Mouse (Mus musculus) neutrophil, adult 5-6 weeks (primary cell): ENCODE measurements around the gene Tpte. TPM values are rescaled to one million over a fixed set of nuclear protein-coding genes. Genes with fewer than 3 reads are reported as not detected.

Experiments
- ATAC-seq: fragments of 151-379, 151-347 bp; 2 replicates; pipeline ENCODE4 v1.8.0; 2017; ENCODE audit warnings: mild to moderate bottlenecking, moderate TSS enrichment; ENCODE audit not compliant: insufficient number of reproducible peaks, poor library complexity, low FRiP score, severe bottlenecking; ENCODE audit errors: extremely low read depth
- total RNA-seq: library from RNA; stranded (forward); fragments of 200-1000 nt; gene quantifications from 2 replicates; pipeline ENCODE4 v1.2.3, GENCODE M21; 2017

The Tpte gene
- total RNA-seq, 1 experiment from 2014 or later: not detected

DNA sequence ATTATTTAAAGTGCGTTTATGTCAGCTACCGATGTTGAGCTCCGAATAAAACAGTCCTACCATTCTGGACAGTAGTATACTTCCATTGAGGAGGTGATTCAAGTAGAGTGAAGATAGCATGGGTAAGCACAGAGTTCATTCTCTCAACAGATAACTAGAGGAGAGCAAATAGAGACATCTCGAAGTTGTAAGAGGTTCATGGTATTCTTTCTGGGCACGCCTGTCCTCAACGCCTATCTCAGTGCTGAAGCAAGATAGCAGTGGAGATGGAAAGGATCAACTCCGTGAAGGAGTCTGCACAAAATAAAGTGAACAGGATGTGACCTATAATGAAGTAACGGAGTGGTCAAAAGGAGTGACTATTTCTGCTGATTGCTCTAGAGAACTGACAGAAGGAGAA lies 128.7 kb downstream of the Tpte start:
- ATAC-seq: no peak

Other genes starting within 250 kb of the Tpte start
- 0.12 TPM in 1 of 2 replicates, not detected in the other for gene Atp7b, start 223.1 kb upstream of the Tpte start, total RNA-seq
- 11.3 and 14.3 TPM in 2 replicates for gene Alg11, start 222.7 kb upstream of the Tpte start, total RNA-seq
- gene Nek5, start 158.4 kb upstream of the Tpte start, total RNA-seq: 0.23 and 0.49 TPM in 2 replicates
- 5.9 and 9.5 TPM in 2 replicates for gene Nek3, start 117.0 kb upstream of the Tpte start, total RNA-seq
- 0.81 and 0.98 TPM in 2 replicates for gene Ckap2, start 97.6 kb upstream of the Tpte start, total RNA-seq
- 42.8 and 44.5 TPM in 2 replicates for gene Vps36, start 90.6 kb upstream of the Tpte start, total RNA-seq
- gene Thsd1, start 56.1 kb upstream of the Tpte start, total RNA-seq: 0.70 and 1.2 TPM in 2 replicates
- 5.8 and 6.3 TPM in 2 replicates for gene Slc25a15, start 115.2 kb downstream of the Tpte start, total RNA-seq
- 10.6 and 15.5 TPM in 2 replicates for gene Mrps31, start 127.9 kb downstream of the Tpte start, total RNA-seq